Mouse (Mus musculus) layer of hippocampus, adult 11-12 months (tissue): ENCODE measurements around the gene Gse1.

ENCODE experiments used
- DNase-seq: peaks from one replicate; pipeline ENCODE4 v3.0.0; 2022; ENCODE audit warnings: low spot score

The Gse1 gene

DNA sequence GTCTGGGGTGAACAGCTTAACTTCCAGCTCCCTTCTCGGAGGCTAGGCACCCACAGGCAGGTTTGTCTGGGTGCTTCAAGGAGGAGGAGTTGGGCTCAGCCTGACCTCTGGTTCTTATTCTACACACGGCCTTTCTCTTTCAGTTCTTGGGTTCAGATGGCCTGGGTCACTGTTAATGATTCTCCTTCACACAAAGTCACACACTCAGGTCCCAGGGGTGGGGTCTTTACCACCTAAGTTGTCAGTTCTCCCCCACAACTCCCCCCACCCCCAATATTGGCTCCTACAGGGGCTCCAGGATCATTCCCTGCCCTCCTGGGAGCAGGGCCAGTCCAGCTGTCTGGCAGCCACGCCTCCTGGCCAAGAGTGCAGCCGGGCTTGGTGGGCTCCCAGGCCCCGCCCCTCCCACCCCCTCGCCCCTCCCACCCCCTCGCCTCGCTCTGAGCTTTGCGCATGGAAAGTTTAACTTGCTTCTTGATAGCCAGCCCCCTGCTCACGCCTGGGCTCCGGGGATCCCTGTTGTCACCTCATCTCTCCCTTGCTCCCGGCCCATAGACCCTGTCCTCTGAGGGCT, 288.0 kb downstream of the Gse1 start:
- no peak for DNase-seq

DNA sequence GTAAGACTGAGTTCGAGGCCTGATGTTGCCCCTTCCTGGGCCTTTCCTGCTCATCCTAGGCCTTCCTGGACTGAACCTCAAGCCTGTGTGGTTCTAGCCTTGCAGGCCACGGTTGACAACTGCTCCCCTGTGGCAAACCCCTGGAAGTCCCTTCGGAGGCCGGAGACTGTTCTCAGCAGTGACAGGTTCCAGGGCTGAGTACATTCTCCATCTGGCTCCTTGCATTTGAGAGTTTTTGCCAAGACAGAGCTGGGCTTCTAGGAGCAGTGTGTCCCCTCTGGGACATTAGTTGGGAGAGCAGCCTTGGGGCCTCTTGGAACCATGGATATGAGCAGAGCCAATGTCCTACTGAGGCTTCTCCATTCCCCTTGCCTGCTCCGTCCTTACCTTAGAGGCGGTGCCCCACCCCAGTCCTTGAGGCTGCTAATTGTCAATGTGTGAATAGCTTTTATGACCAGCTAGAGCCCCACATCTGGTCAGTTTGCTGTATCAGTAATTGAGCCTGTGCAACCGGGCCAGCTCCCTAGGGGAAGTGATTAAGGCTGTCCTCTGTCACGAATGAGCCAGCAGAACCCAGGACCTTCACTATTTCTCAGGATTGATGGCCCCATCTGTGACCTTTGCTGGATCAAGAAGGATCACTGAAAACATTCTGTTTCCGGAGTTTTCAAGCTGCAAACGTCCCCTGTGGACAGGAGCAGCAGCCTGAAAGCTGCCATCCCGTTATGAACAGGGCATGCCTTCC, 289.6 kb downstream of the Gse1 start:
- no peak for DNase-seq

DNA sequence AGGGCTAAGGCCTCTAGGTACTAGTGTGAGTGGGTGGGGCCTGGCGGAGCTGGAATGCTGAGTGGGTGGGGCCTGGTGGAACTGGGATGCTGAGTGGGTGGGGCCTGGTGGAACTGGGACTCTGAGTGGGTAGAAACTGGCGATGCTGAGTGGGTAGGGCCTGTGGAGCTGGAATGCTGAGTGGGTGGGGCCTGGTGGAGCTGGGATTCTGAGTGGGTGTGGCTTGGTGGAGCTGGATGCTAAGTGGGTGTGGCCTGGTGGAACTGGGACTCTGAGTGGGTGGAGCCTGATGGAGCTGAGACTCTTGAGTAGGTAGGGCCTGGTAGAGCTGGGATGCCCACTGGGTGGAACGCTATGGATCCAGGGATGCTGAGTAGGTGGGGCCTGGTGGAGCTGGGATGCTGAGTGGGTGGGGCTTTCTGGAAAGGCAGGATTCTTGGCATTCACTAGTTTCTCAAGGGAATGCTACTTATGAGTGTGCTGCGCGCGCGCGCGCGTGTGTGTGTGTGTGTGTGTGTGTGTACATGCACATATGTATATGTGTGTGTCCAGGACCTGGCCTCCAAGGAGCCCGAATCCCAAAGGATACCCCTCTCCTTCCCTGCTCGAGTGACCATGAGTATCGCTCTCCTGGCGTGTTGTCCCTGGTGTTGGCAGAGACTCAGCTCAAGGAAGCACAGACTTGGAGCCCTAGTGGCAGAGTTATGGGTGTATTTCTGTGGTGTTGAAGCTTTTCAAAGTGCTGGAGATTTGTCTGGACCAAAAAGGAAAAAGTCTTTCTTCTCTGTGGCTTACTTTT, 290.7 kb downstream of the Gse1 start:
- DNase-seq: no peak

DNA sequence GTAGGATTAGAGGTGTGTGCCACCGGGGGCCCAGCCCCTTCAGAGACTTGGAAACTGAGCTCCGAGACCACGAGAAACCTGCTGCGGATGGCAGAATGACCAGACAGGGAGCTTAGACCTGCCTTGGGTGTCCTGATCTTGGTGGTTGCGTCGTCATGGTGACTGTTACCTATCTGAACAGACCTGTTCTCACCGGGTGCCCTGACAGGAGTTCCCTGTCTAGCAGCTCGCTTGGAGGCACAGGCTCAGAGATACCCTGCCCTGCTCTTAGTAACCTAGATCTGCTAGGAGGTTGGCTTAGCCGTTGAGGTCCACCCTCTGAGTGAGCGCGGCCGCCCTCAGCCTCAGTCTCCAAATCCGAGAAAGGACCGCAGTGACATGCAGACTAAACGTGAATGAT, 292.0 kb downstream of the Gse1 start:
- DNase-seq: no peak

DNA sequence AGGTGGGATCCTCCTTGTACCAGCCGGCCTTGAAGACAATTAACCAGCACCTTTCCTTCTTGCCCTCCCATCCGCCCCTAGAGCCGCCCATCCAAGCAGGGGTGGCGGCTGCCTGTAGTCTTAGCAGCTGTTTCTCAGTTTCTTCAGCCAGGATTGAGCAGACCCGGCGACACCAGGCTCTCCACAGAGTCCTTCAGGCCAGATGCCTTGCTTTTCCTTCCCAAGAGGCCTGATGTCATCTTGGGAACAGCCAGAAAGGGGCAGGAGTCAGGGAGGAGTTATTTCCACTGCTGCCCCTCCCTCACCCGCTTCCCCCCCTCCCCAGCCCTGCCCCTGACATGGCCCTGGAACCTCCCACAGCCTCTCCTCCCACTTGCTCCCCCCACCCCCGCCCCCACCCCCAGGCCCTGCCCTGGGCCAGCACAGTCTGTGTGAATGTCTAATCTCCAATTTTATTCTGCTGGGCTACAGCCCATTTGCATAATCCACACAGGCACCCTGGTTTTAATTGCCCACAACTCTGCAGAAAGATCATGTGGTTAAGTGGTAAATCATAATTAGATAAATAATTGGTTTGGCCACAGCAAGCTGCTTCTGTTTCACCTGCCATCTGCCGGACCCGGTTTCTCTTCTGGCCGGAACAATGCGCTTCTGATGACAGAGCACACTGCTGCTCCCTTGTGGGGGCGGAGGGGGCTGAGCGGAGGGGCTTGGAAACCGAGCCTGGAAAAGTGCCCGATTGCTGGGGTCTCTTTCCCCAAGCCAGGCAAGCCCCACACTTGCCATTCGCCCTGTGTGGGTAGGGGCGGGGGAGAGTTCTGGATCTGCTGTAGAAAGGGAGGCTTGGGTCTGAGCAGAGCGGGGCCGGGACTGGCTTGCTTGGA, 292.7 kb downstream of the Gse1 start:
- DNase-seq: peak; percentile 55

DNA sequence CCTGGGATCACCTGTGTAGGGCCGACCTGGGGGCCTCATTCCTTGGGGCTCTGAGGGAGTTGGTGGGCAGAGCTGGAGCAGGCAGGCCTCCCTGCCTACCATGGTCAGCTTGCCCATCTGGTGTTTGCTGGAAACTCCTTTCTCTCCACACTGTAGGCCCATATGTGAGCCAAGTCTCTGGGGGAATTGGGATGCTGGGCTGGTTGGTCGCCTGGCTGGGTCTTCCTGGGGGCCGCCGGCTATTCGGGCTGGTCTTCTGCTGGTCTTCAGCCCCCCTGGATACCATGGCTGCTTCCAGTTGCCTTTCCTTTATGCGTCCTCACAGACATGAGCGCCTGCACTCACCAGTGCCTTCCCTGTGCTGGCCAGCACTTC, 293.3 kb downstream of the Gse1 start:
- no peak for DNase-seq

DNA sequence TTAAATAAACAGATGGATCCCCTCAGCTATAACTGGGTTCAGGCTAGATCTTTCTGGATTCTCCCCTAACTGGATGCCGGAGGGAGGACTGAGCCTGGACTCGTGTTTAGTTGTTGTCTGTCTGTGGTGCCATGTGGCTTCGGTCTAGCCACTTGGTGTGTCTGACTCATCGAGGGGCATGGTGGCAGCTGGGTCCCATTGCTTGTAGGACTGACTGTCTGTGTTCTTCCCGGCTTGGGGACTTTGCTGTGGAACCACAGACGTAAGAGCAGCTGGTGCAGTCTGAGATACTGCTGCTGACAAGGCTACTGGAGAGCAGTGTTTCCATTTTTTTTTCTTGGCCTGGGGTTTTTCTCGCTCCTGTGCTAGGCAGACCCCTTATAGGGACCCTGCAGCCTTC, 295.4 kb downstream of the Gse1 start:
- DNase-seq: peak; percentile 60

DNA sequence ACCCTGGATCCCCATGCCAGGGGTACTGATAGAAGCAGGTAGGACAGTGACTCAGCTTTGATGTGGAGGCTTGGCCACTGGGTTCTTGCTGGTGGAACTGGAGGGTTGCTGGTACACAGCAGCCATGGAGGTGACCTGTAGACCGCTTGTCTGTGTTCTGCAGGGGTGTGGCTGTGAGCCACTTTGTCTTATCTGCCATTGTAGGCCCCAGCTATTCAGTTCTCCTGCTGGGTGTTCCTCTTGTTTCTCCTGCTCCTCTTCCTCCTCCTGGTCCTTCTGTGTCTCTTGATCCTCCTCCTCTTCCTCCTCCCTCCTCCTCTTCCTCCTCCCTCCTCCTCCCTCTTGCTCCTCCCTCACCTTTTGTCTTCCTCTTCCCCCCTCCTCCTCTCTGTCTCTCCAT, 296.9 kb downstream of the Gse1 start:
- DNase-seq: no peak

DNA sequence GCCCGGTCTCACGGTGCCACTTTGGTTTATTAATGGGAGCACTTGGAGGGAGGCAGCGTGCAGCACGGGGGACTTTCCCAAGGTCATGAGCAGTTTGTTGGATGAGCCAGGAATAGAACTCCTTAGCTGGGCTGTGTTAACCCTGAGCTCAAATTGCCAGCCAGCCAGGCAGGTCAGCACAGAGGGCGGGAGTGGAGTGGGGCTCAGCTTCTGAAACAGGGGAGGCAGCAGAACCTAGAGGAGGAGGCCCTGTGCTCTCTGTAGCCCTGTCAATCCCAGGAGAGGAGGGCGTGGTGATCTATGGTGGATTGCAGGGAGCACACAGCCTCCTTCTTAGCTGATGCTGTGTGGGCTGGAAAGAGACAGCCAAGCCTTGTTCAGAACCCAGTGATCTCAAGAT, 297.6 kb downstream of the Gse1 start:
- no peak for DNase-seq

DNA sequence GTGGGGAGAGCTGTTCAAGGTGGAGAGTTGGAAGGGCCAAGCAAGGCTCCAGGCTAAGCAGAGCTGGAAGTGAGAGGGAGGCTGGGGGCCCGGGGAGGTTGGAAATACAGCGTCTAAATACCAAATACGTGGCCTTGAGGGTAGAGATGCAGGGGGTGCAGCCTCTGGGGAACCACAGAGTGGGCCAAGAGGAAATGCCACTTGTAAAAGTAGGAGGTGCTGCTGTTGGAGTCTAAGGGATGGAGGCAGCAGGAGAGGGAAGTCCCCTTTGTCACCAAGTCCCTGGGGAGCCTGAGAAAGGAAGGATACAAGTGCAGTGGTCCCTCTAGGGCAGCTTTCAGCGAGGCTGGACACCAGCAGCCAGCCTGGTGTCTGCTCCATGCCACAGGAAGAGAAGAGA, 298.3 kb downstream of the Gse1 start:
- no peak for DNase-seq

DNA sequence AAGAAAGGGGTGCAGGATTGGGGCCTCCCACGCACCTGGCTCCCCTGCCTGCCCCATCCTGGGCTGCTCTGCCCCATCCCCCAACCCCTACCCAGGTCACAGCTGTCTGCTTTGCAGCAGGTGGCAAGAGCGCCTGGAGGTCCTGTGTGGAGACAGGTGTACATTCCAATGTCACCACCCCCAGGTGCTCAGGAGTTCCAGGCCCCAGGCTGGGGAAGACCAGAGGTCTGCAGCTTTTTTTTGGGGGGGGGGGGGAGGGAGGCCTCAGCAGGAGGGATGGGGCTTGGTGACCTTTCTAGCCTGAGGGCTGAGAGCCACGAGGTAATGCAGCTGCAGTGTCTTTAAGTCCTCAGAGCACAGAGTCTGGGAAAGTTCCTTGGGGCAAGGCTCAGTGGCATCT, 300.1 kb downstream of the Gse1 start:
- DNase-seq: no peak

DNA sequence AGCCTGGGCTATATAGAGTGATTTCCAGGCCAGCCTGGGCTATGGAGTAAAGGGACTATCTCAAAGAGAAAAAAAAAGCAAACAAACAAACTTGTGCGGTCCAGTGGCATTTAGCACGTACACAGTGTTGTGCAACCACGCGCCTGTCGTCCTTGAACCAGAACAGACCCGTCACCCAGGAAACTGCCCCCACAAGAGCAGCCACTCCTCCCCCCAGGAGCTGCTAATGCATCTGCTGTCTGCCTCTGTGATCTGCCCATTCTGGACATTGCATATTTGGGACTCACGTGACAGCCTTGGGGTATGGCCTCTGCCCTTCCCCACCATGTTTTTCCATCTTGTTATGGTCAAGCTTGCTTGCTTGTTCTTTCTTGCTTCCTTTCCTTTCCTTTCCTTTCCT, 301.0 kb downstream of the Gse1 start:
- no peak for DNase-seq

DNA sequence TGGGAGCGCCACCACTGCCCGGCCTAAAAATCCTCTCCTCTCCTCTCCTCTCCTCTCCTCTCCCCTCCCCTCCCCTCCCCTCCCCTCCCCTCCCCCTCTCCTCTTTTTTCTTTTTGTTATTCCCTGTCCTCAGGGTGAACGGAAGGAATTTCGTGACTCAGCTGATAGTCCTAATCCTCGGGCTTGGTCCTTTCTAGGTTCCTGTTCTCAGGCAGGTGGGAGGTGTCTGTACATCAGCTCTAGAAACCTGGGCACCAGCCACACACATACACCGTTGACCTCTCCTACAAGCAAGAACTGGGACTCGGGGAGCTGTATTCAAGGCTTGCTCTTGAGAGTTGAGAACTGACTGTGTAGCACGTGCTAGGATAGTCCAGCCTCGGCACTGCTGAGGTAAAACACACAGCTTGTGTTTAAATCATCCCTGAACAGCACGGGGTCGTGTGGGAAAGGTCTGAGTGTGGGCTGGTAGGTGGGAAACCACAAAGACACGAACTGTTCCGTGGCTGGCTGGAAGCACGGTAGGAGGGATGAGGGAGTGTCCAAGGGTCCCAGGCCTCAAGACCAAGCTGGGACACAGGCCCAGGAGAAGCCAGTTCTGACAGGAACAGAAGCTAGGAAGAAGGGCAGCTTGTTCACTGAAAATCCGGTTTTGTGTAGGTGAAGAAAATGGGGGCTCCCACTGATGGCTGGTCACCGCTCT, 302.8 kb downstream of the Gse1 start:
- no peak for DNase-seq

DNA sequence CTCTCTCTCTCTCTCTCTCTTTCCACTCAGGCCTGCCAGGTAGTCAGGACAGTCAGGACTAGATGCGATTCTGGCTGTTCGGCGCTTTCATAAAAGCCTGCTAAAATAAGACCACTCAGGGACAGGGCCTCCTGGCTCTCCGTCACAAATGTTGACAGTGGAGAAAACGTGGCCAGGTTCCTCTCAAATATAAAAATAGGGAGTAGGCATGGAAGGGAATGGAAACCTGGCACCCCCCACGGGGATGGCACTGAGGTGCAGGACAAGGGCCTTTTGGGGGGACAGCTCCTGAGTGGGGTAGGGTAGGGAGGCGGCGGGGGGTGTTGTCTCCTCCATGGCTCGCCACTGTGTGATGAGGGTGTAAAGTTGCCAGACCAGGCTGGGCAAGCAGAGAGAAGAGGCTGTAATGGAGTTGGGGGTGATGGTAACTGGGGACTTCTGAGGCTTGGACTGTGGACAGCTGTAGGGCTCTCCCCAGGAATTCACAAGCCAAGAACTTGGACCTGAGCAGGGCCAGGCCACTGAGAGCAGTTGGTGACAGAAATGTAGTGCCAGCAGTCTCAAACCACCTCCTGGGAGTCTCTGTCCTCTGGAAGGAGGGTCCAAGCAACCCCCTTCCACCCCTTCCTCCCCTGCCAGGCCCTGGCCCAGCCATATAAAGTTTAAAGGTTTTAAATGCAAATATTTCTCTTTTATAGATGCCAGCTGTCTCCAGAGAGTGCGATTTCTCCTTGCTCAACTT, 303.7 kb downstream of the Gse1 start:
- DNase-seq: no peak

DNA sequence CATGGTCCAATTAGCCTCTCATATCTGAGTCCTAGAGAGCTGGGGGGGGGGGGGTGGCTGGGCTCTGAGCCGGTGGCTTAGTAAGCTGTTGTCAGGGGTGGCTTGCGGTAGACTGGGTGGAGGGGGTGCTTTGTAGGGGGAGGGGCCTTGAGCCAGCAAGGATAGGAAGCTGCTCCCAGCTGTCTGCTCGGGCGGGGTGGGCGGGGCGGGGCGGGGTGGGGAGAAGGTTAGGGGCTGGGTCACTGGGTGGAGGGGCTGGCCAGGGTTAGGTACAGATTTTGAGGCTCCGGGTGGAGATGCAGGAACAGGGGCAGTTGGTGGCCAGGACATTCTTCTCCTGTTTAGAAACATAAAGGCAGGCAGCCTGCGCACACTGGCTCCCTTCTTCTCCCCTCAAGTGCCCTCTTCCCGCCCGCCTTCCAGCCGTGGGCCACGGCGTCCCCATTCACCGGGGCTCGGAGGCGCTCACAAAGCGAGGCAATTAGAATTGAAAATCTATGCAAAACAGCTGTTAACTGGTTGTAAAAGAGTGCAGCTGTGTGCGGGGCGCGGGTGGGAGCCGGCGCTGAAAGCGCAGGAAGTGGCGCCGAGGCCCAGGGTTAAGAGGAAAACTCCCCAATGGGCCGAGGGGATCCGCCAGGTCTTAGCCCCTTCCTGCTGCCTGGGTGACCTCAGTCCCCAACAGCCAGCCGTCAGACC, 304.4 kb downstream of the Gse1 start:
- DNase-seq: no peak

DNA sequence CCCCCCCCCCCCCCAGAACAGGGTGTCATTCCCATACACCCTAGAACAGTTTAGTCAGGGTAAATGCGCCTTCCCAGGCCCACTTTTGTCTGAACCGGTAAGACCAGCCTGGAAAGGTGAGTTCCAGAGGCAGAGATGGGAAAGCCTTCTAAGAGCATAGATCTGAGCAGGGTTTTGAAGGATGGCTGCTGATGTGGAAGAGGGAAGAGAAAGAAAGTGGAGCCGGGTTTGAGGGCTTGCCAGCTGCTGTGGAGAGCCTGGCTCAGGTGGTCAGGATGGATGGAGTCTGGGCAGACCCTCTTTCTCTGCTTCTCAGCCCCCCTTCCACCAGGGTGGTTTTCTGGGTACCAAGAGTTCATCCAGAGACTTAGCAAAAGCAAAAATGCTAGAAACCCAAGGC, 305.1 kb downstream of the Gse1 start:
- DNase-seq: no peak

DNA sequence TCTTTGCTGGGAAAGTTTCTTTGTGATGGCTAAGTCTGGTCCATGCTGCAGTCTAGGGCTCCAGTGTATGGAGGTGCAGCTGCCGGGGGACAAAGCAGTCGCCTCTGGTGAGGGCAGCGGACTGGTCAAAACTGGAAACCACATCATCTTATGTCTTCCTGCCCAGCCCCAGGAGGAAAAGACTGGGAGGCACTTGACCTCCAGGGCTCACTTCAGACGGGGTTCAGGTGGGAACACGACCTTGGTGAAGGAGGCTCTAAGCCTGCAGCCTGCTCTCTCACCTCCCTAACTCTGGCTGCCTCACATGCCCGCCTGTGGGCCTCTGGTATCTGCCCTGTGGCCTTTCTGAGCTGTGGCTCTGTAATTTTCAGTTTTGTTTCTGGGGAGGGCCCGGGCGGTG, 305.8 kb downstream of the Gse1 start:
- no peak for DNase-seq

DNA sequence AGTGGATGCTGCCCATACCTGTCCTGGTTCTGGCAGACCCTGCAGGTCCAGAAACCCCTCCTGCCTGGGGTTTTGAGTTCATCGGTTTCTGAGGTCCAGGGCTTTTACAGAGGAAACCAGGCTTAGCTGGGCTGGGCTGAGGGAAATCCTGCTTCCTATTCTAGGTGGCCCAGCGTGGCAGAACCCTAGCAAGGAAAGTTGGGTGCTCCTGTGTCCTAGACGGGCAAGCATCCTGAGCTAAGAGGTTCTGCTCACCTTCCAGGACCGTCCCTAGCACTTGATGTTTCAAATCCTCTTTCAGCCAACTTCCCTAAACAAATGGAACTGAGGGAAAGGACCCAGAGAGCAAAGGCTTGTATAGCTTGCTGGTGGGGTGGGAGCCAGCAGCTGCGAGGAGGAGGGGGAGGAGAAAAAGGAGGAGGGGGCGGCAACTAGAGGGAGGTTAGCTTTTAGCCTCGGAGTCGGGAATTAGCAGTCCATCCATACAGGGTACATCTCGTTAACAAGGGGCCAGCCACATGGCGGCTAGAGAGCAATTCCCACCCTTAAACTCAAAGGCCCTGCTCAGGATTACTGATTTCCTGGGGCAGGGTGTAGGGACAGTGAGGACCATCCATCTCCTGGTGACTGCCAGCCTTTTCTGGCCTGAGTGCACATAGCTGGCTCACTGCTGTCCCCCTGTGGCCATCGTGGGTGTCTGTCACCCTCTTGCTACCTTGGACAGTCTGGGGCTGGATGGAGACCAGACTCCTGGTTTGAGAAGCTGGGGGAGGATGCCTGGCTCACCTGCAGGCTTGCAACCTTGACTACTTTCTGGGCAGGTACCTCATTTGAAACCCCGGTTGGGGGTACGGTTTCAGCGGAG, 306.5 kb downstream of the Gse1 start:
- DNase-seq: peak; percentile 84
